Mouse (Mus musculus) MEL (cell line): ENCODE results near the gene Tmem95. TPM values are rescaled to one million over a fixed set of nuclear protein-coding genes. Genes with fewer than 3 reads are reported as not detected.
"Not testable (repeated sequence)": the region's sequence is repeated elsewhere in the genome, so short reads cannot be mapped to it uniquely, and the experiment has no call there.

Experiments used
- DNase-seq: peaks from one replicate; pipeline ENCODE4 v3.0.0; 2011; ENCODE audit warnings: low read depth, low spot score
- H3K27ac ChIP-seq: 2 replicates; pipeline ENCODE4 v1.5.1; 2012; ENCODE audit warnings: low read depth, mild to moderate bottlenecking, control low read depth, low read length, moderate library complexity; ENCODE audit not compliant: control insufficient read depth
- H3K27me3 ChIP-seq, 2 experiments: fragments of 150-350 bp in 1 of 2; sonication (generic) in 1 of 2; 2 replicates each; pipeline ENCODE4 v1.6.1; 2012; ENCODE audit warnings: low read length in 2 of 2, mild to moderate bottlenecking in 2 of 2, improper control_type of control experiment in 1 of 2, moderate library complexity in 1 of 2; ENCODE audit not compliant: insufficient read depth in 2 of 2, control insufficient read depth in 1 of 2
- H3K36me3 ChIP-seq, 2 experiments: 2 replicates each; pipeline ENCODE4 v1.6.1; 2012 to 2014; ENCODE audit warnings: low read length in 2 of 2, improper control_type of control experiment in 1 of 2, inconsistent platforms in 1 of 2, mild to moderate bottlenecking in 1 of 2; ENCODE audit not compliant: insufficient read depth in 2 of 2, control insufficient read depth in 1 of 2
- H3K4me1 ChIP-seq, 2 experiments: fragments of 150-350 bp in 1 of 2; sonication (generic) in 1 of 2; 2 replicates each; pipeline ENCODE4 v1.6.1; 2012; ENCODE audit warnings: low read length in 2 of 2, improper control_type of control experiment in 1 of 2, mild to moderate bottlenecking in 1 of 2; ENCODE audit not compliant: insufficient read depth in 2 of 2, control insufficient read depth in 1 of 2
- H3K4me3 ChIP-seq, 2 experiments: fragments of 150-350 bp in 1 of 2; sonication (generic) in 1 of 2; 2 replicates each; pipeline ENCODE4 v1.5.1; 2012; ENCODE audit warnings: low read depth in 2 of 2, low read length in 2 of 2, mild to moderate bottlenecking in 2 of 2, moderate library complexity in 2 of 2, control low read depth in 1 of 2, improper control_type of control experiment in 1 of 2; ENCODE audit not compliant: control insufficient read depth in 1 of 2, insufficient read depth in 1 of 2
- H3K79me2 ChIP-seq: 2 replicates; pipeline ENCODE4 v1.6.1; 2012; ENCODE audit warnings: mild to moderate bottlenecking, low read length, moderate library complexity; ENCODE audit not compliant: control insufficient read depth, poor library complexity, insufficient read depth
- H3K9ac ChIP-seq: 2 replicates; pipeline ENCODE4 v1.6.1; 2012; ENCODE audit warnings: low read depth, mild to moderate bottlenecking, control low read depth, low read length, moderate library complexity; ENCODE audit not compliant: control insufficient read depth, poor library complexity, severe bottlenecking
- H3K9me3 ChIP-seq: fragments of 150-350 bp; sonication (generic); replicated peaks from 2 replicates; pipeline ENCODE4 v1.6.1; 2012; ENCODE audit warnings: mild to moderate bottlenecking, low read length, improper control_type of control experiment, moderate library complexity; ENCODE audit not compliant: insufficient read depth
- CHD1 ChIP-seq: IDR thresholded peaks from 2 replicates; pipeline ENCODE4 v1.6.1; 2012; ENCODE audit warnings: low read depth, mild to moderate bottlenecking, inconsistent platforms, low read length, improper control_type of control experiment
- MEF2A ChIP-seq: IDR thresholded peaks from 2 replicates; pipeline ENCODE4 v1.6.1; 2014; ENCODE audit warnings: low read depth, mild to moderate bottlenecking, inconsistent platforms, low read length, improper control_type of control experiment; ENCODE audit not compliant: poor library complexity, insufficient replicate concordance, severe bottlenecking; ENCODE audit errors: extremely low read depth
- MYC ChIP-seq: IDR thresholded peaks from 2 replicates; pipeline ENCODE4 v1.6.1; 2011; ENCODE audit warnings: low read depth, mild to moderate bottlenecking, low read length, improper control_type of control experiment, moderate library complexity
- NRF1 ChIP-seq: IDR thresholded peaks from 2 replicates; pipeline ENCODE4 v1.6.1; 2014; ENCODE audit warnings: low read depth, mild to moderate bottlenecking, inconsistent platforms, low read length, improper control_type of control experiment, moderate library complexity; ENCODE audit not compliant: poor library complexity, insufficient read depth, severe bottlenecking
- POLR2A ChIP-seq, 2 experiments: IDR thresholded peaks; 2 replicates each; pipeline ENCODE4 v1.6.1; 2011 to 2012; ENCODE audit warnings: low read length in 2 of 2, mild to moderate bottlenecking in 2 of 2, control low read depth in 1 of 2, improper control_type of control experiment in 1 of 2, low read depth in 1 of 2, moderate library complexity in 1 of 2; ENCODE audit not compliant: control insufficient read depth in 1 of 2, insufficient read depth in 1 of 2, poor library complexity in 1 of 2
- POLR2AphosphoS2 ChIP-seq: IDR thresholded peaks from 2 replicates; pipeline ENCODE4 v1.6.1; 2011; ENCODE audit warnings: low read length, improper control_type of control experiment
- SIN3A ChIP-seq: IDR thresholded peaks from 2 replicates; pipeline ENCODE4 v1.6.1; 2012; ENCODE audit warnings: low read length, improper control_type of control experiment, inconsistent platforms
- SMC3 ChIP-seq: IDR thresholded peaks from 2 replicates; pipeline ENCODE4 v1.6.1; 2011; ENCODE audit warnings: low read depth, low read length, improper control_type of control experiment
- ZC3H11A ChIP-seq: IDR thresholded peaks from 2 replicates; pipeline ENCODE4 v1.6.1; 2012; ENCODE audit warnings: low read depth, mild to moderate bottlenecking, inconsistent platforms, low read length, improper control_type of control experiment
- ZMIZ1 ChIP-seq: IDR thresholded peaks from 2 replicates; pipeline ENCODE4 v1.6.1; 2012; ENCODE audit warnings: low read depth, mild to moderate bottlenecking, inconsistent platforms, low read length, improper control_type of control experiment, moderate library complexity
- polyA plus RNA-seq, 2 experiments: library from polyadenylated mRNA; stranded (reverse) in 1 of 2; unstranded in 1 of 2; fragments of >175 nt in 1 of 2; fragments of >200 nt in 1 of 2; gene quantifications; 2 replicates each; pipeline versions ENCODE4 v1.2.1 to v1.2.4; 2012; ENCODE audit warnings: low replicate concordance in 2 of 2, low read depth in 1 of 2; ENCODE audit not compliant: insufficient read length in 2 of 2, insufficient read depth in 1 of 2, missing spikeins in 1 of 2
- total RNA-seq: library from RNA; depleted of rRNA; stranded (reverse); fragments of 300-350 nt; gene quantifications from 2 replicates; pipeline ENCODE4 v1.2.3, GENCODE M21; 2012

The Tmem95 gene
- total and polyA plus RNA-seq, 3 experiments, result not detected

GRCm38 (mm10) chr11:69918118-69918517 lies 40.3 kb upstream of the Tmem95 start:
- no peaks in the 10 kb centered on the region for H3K27me3 ChIP-seq
- peak overlapping the region; percentile 83 for H3K9ac ChIP-seq
- H3K27ac ChIP-seq, result peak overlapping the region; percentile 50
- H3K36me3 ChIP-seq, result peaks cover 22 to 57% of the 10 kb centered on the region in 2 experiments
- H3K4me3 ChIP-seq, result peak overlapping the region in 1 of 2 experiments; percentile 73; a peak in 2 of 4 replicates
- H3K79me2 ChIP-seq, result peaks cover 61% of the 10 kb centered on the region
- no peaks in the 10 kb centered on the region for H3K9me3 ChIP-seq
- TF ChIP-seq ZC3H11A (no peak), NRF1 (no peak), SIN3A (peak; percentile 46; the same call in 1 of the 2 replicates), CHD1 (0 out of 2 replicates have a peak, but pooled peaks have one; percentile 84), POLR2AphosphoS2 (peak; percentile 40; the same call in 1 of the 2 replicates), MYC (no peak)
- peaks cover 10 to 52% of the 10 kb centered on the region in 2 experiments for H3K4me1 ChIP-seq
- no peak for DNase-seq

- H3K36me3 ChIP-seq, result peaks cover 22 to 52% of the 10 kb centered on the region in 2 experiments
- no peak overlapping the region for H3K4me3 ChIP-seq
- no peaks in the 10 kb centered on the region for H3K9me3 ChIP-seq
- H3K27ac ChIP-seq, result peak overlapping the region; percentile 74
- no peak for DNase-seq
- peaks cover 61% of the 10 kb centered on the region for H3K79me2 ChIP-seq
- peaks cover 4 to 53% of the 10 kb centered on the region in 2 experiments for H3K4me1 ChIP-seq
- H3K9ac ChIP-seq, result peak overlapping the region; percentile 9; the same call in 1 of the 2 replicates
- H3K27me3 ChIP-seq, result no peaks in the 10 kb centered on the region
- TF ChIP-seq MEF2A (no peak), SIN3A (peak; percentile 34; the same call in 1 of the 2 replicates), ZMIZ1 (0 out of 2 replicates have a peak, but pooled peaks have one; percentile 53), POLR2A (IDR thresholded peaks at IDR 0.05; ENCODE audit: control insufficient read depth in 1 of 2, insufficient read depth in 1 of 2, low read depth in 1 of 2, low read length in 2 of 2, poor library complexity in 1 of 2) (peak in 1 of 2 experiments; percentile 51; a peak in 2 of 4 replicates)
Measured at GRCm38 (mm10) chr11:69917379-69917948, 39.6 kb upstream of the Tmem95 start.

- H3K36me3 ChIP-seq, result peaks cover 22 to 51% of the 10 kb centered on the region in 2 experiments
- H3K27me3 ChIP-seq, H3K9me3 ChIP-seq, H3K4me3 ChIP-seq: not testable (repeated sequence)
- peaks cover 4 to 53% of the 10 kb centered on the region in 2 experiments for H3K4me1 ChIP-seq
- TF ChIP-seq CHD1 (peak; percentile 93), SMC3 (0 out of 2 replicates have a peak, but pooled peaks have one; percentile 5)
- peak overlapping the region; percentile 19 for H3K9ac ChIP-seq
- H3K79me2 ChIP-seq, result peaks cover 61% of the 10 kb centered on the region
- peak; percentile 46 for DNase-seq
- H3K27ac ChIP-seq, result peak overlapping the region; percentile 74
Measured at GRCm38 (mm10) chr11:69916652-69917378, 39.0 kb upstream of the Tmem95 start.
